Mouse (Mus musculus) lung, adult 2 months (tissue): ENCODE measurements around the gene Cnn1. TPM values are rescaled to one million over a fixed set of nuclear protein-coding genes. Genes with fewer than 3 reads are reported as not detected.
A peak's percentile ranks its signal among the peaks of the same experiment; 100 is the strongest.
"Not testable (repeated sequence)": the region's sequence is repeated elsewhere in the genome, so short reads cannot be mapped to it uniquely, and the experiment has no call there.

ENCODE experiments used
- DNase-seq: peaks from one replicate; pipeline ENCODE4 v3.0.0; 2022
- H3K4me1 ChIP-seq: fragments of 200-500 bp; 2 replicates; pipeline ENCODE4 v1.6.1; 2011; ENCODE audit warnings: low read length; ENCODE audit not compliant: control insufficient read depth, insufficient read depth
- H3K4me3 ChIP-seq: fragments of 200-500 bp; replicated peaks from 2 replicates; pipeline ENCODE3; 2011; ENCODE audit warnings: low read depth, mild to moderate bottlenecking, control low read depth, low read length; ENCODE audit errors: extremely low read depth
- CTCF ChIP-seq: fragments of 200-500 bp; IDR thresholded peaks from 2 replicates; pipeline ENCODE4 v1.5.1; 2011; ENCODE audit warnings: mild to moderate bottlenecking, low read length, control low read depth; ENCODE audit not compliant: insufficient read depth
- POLR2A ChIP-seq: fragments of 200-500 bp; IDR thresholded peaks from 2 replicates; pipeline ENCODE4 v1.6.1; 2011; ENCODE audit warnings: low read depth, mild to moderate bottlenecking, control low read depth, low read length, borderline replicate concordance; ENCODE audit errors: extremely low read depth
- WGBS: fragments of 180-500 bp; shearing (Covaris S2); methylation state at CpG from one replicate; pipeline ENCODE4 v1.1.7; 2018; 5-methylcytosine and 5-hydroxymethylcytosine counted together
- polyA plus RNA-seq: library from polyadenylated mRNA; depleted of rRNA; stranded (reverse); fragments of >200 nt; gene quantifications from 2 replicates; pipeline ENCODE4 v1.2.3, GENCODE M21; 2012

Cnn1 gene
- polyA plus RNA-seq, 1 experiment: 94.3 TPM

- TF ChIP-seq POLR2A (peak; percentile 94; the same call in 1 of the 2 replicates), CTCF (no peak)
- DNase-seq: peak; percentile 95
- WGBS: under 1% methylated on average over 87 of the region's 87 CpGs
- Histone ChIP-seq H3K4me1 (no peaks in the 10 kb centered on the region), H3K4me3 (peak within 1 kb of the TSS; percentile 85)
These were observed 28.0 kb upstream of the Cnn1 start, which contains the start of the genes Gm49318 and Zfp653 for GRCm38 (mm10) chr9:22070791-22071573. TSS of gene Gm49318 (minus strand) at chr9:22071259. TSS of gene Zfp653 (minus strand) at chr9:22071376.

GRCm38 (mm10) chr9:22072276-22072675 is 26.7 kb upstream of the Cnn1 start:
- TF ChIP-seq CTCF (no peak), POLR2A (no peak)
- Histone ChIP-seq H3K4me1 (no peaks in the 10 kb centered on the region), H3K4me3 (no peak overlapping the region)
- DNase-seq: no peak
- WGBS: 85% methylated on average over 4 of the region's 4 CpGs

GRCm38 (mm10) chr9:22075778-22076177 is 23.2 kb upstream of the Cnn1 start:
- H3K4me3 ChIP-seq, DNase-seq, H3K4me1 ChIP-seq: not testable (repeated sequence)
- 83% methylated on average over 5 of the region's 5 CpGs for WGBS

GRCm38 (mm10) chr9:22076223-22076622 is 22.8 kb upstream of the Cnn1 start:
- TF ChIP-seq CTCF: no peak
- TF ChIP-seq POLR2A: no peak
- H3K4me1 ChIP-seq: no peaks in the 10 kb centered on the region
- WGBS: 91% methylated on average over 23 of the region's 23 CpGs
- H3K4me3 ChIP-seq: no peak overlapping the region
- DNase-seq: no peak

GRCm38 (mm10) chr9:22084667-22085021 is 14.4 kb upstream of the Cnn1 start:
- TF ChIP-seq CTCF (no peak), POLR2A (no peak)
- 25% methylated on average over 4 of the region's 4 CpGs for WGBS
- DNase-seq: no peak
- Histone ChIP-seq H3K4me1 (peaks cover 2% of the 10 kb centered on the region; the same call in 1 of the 2 replicates), H3K4me3 (peak overlapping the region; percentile 87)

- WGBS: under 1% methylated on average over 48 of the region's 48 CpGs
- Histone ChIP-seq H3K4me1 (peaks cover 2% of the 10 kb centered on the region; the same call in 1 of the 2 replicates), H3K4me3 (peak within 1 kb of the TSS; percentile 87)
- peak; percentile 88 for DNase-seq
- TF ChIP-seq CTCF (no peak), POLR2A (peak; percentile 72; the same call in 1 of the 2 replicates)
These were observed 13.8 kb upstream of the Cnn1 start, which contains the start of gene Ecsit for GRCm38 (mm10) chr9:22085022-22085834. TSS of gene Ecsit (minus strand) at chr9:22085438.

GRCm38 (mm10) chr9:22086012-22086411 is 13.0 kb upstream of the Cnn1 start:
- Histone ChIP-seq H3K4me3 (peak overlapping the region; percentile 72), H3K4me1 (peaks cover 2% of the 10 kb centered on the region; the same call in 1 of the 2 replicates)
- TF ChIP-seq POLR2A: no peak
- TF ChIP-seq CTCF: no peak
- 50% methylated on average over 6 of the region's 6 CpGs for WGBS
- no peak for DNase-seq

GRCm38 (mm10) chr9:22087034-22087618 is 11.9 kb upstream of the Cnn1 start:
- TF ChIP-seq POLR2A (no peak), CTCF (no peak)
- 83% methylated on average over 2 of the region's 2 CpGs for WGBS
- H3K4me1 ChIP-seq: peaks cover 2% of the 10 kb centered on the region; the same call in 1 of the 2 replicates
- no peak for DNase-seq
- H3K4me3 ChIP-seq: no peak overlapping the region

- Histone ChIP-seq H3K4me3 (no peak overlapping the region), H3K4me1 (peaks cover 2% of the 10 kb centered on the region; the same call in 1 of the 2 replicates)
- DNase-seq: no peak
- no peak for TF ChIP-seq POLR2A
- TF ChIP-seq CTCF: no peak
- 96% methylated on average over 7 of the region's 7 CpGs for WGBS
These were observed 9.7 kb upstream of the Cnn1 start for GRCm38 (mm10) chr9:22089281-22089680.

- H3K4me1 ChIP-seq: no peaks in the 10 kb centered on the region
- TF ChIP-seq CTCF (no peak), POLR2A (no peak)
- WGBS: 72% methylated on average over 7 of the region's 7 CpGs
- no peak for DNase-seq
- H3K4me3 ChIP-seq: no peak overlapping the region
These were observed 9.0 kb upstream of the Cnn1 start for GRCm38 (mm10) chr9:22089986-22090385.
